ENCODE assay signal across 27 mouse cellular contexts in genomic region chr7:113367440-113367839, GRCm38 (mm10). TPM values are rescaled to one million over a fixed set of nuclear protein-coding genes. Genes with fewer than 3 reads are reported as not detected.
DNase-seq lines count a peak whose midpoint lies in the region; ATAC-seq and TF ChIP-seq lines count a peak whose summit lies in the region.
"Had no signal": no experiment of that assay in that cellular context is flagged by ENCODE, and none has a peak within 500 bp of the region (broad histone marks: within the 10 kb centered on the region; RNA-seq: fewer than 3 reads in every experiment).

No protein-coding gene starts in this region.

- H3K27me3 ChIP-seq in forebrain, embryonic 13.5 days: no peaks in the 10 kb centered on the region
- no peaks in the 10 kb centered on the region for H3K27me3 ChIP-seq in forebrain, postnatal 0 days (ENCODE audit: insufficient read depth, low read length)
- no peaks in the 10 kb centered on the region for H3K27me3 ChIP-seq in hindbrain, postnatal 0 days (ENCODE audit: insufficient read depth, low read length)
- no peaks in the 10 kb centered on the region for H3K27me3 ChIP-seq in hindbrain, embryonic 11.5 days (ENCODE audit: control insufficient read depth, insufficient read depth, low read length)
- no peaks in the 10 kb centered on the region for H3K27me3 ChIP-seq in MEL (ENCODE audit: control insufficient read depth in 1 of 2, insufficient read depth in 2 of 2, low read length in 2 of 2)
- H3K27me3 ChIP-seq in liver, embryonic 14.5 days (ENCODE audit: control insufficient read depth, insufficient read depth, low read length): no peaks in the 10 kb centered on the region
- H3K27me3 ChIP-seq: limb, embryonic 15.5 days had no signal

- TF ChIP-seq CTCF in forebrain, postnatal 0 days (IDR thresholded peaks at IDR 0.05; ENCODE audit: low read depth): no peak
- no peak for TF ChIP-seq CTCF in hindbrain, postnatal 0 days (IDR thresholded peaks at IDR 0.05; ENCODE audit: low read depth)
- TF ChIP-seq CTCF in MEL (IDR thresholded peaks at IDR 0.05 in 2 of 3, conservative IDR thresholded peaks at IDR 0.05 in 1 of 3; ENCODE audit: control insufficient read depth in 1 of 3, insufficient read depth in 1 of 3, low read depth in 2 of 3, low read length in 3 of 3, poor library complexity in 1 of 3, severe bottlenecking in 1 of 3): no peak
- no peak for TF ChIP-seq CTCF in liver, embryonic 14.5 days (IDR thresholded peaks at IDR 0.05; ENCODE audit: low read depth)
- TF ChIP-seq CTCF in left cerebral cortex, adult 2 months (IDR thresholded peaks at IDR 0.05): no peak

- peak overlapping the region; percentile 74 for H3K4me2 ChIP-seq in forebrain, embryonic 13.5 days
- no peak overlapping the region for H3K4me2 ChIP-seq in forebrain, postnatal 0 days (ENCODE audit: low read depth)
- H3K4me2 ChIP-seq in hindbrain, postnatal 0 days (ENCODE audit: low read depth, low read length): peak overlapping the region; percentile 83
- H3K4me2 ChIP-seq in hindbrain, embryonic 11.5 days (replicated peaks; ENCODE audit: low read depth, low read length): no peak overlapping the region
- H3K4me2 ChIP-seq in liver, embryonic 14.5 days (ENCODE audit: low read depth): peak overlapping the region; percentile 84

- H3K9me3 ChIP-seq in forebrain, embryonic 13.5 days (replicated peaks): no peaks in the 10 kb centered on the region
- H3K9me3 ChIP-seq in forebrain, postnatal 0 days (ENCODE audit: low read length): no peaks in the 10 kb centered on the region
- H3K9me3 ChIP-seq in hindbrain, postnatal 0 days (ENCODE audit: low read length): no peaks in the 10 kb centered on the region
- no peaks in the 10 kb centered on the region for H3K9me3 ChIP-seq in hindbrain, embryonic 11.5 days (ENCODE audit: control insufficient read depth, low read length)
- no peaks in the 10 kb centered on the region for H3K9me3 ChIP-seq in MEL (replicated peaks; ENCODE audit: insufficient read depth, low read length)
- H3K9me3 ChIP-seq in liver, embryonic 14.5 days (ENCODE audit: control insufficient read depth, low read length): no peaks in the 10 kb centered on the region
- H3K9me3 ChIP-seq: forebrain, embryonic 10.5 days; G1E; limb, embryonic 15.5 days had no signal

- TF ChIP-seq EP300 in MEL (IDR thresholded peaks at IDR 0.05; ENCODE audit: low read depth in 1 of 2, low read length in 2 of 2): peak; percentile 45 to 58; a peak in 3 of 4 replicates
- TF ChIP-seq EP300 in liver, embryonic 14.5 days (IDR thresholded peaks at IDR 0.05; ENCODE audit: low read depth): no peak

- no peak for TF ChIP-seq RAD21 in MEL (IDR thresholded peaks at IDR 0.05; ENCODE audit: low read depth, low read length)

- no peak overlapping the region for H3K9ac ChIP-seq in forebrain, embryonic 13.5 days
- H3K9ac ChIP-seq in forebrain, postnatal 0 days: no peak overlapping the region
- H3K9ac ChIP-seq in hindbrain, postnatal 0 days (replicated peaks; ENCODE audit: low read length): no peak overlapping the region
- H3K9ac ChIP-seq in hindbrain, embryonic 11.5 days (ENCODE audit: low read depth, low read length): no peak overlapping the region
- H3K9ac ChIP-seq in MEL (ENCODE audit: control insufficient read depth, low read depth, low read length, poor library complexity, severe bottlenecking): no peak overlapping the region
- H3K9ac ChIP-seq in liver, embryonic 14.5 days (replicated peaks): peak overlapping the region; percentile 32; the same call in 1 of the 2 replicates
- H3K9ac ChIP-seq: limb, embryonic 15.5 days had no signal

- ATAC-seq in forebrain, embryonic 13.5 days: no peak
- no peak for ATAC-seq in forebrain, postnatal 0 days
- no peak for ATAC-seq in hindbrain, postnatal 0 days
- ATAC-seq in hindbrain, embryonic 11.5 days (ENCODE audit: low FRiP score): no peak
- ATAC-seq in liver, embryonic 14.5 days (ENCODE audit: insufficient read depth): no peak
- ATAC-seq: lung, postnatal 0 days had no signal

- TF ChIP-seq POLR2A in MEL (IDR thresholded peaks at IDR 0.05; ENCODE audit: control insufficient read depth in 1 of 2, insufficient read depth in 1 of 2, low read depth in 1 of 2, low read length in 2 of 2, poor library complexity in 1 of 2): no peak

- WGBS in forebrain, embryonic 13.5 days: 68% methylated on average over 4 of the region's 4 CpGs
- 51% methylated on average over 4 of the region's 4 CpGs for whole genome bisulfite sequencing in forebrain, postnatal 0 days
- WGBS in hindbrain, postnatal 0 days: 61% methylated on average over 4 of the region's 4 CpGs
- 78% methylated on average over 4 of the region's 4 CpGs for WGBS in hindbrain, embryonic 11.5 days
- WGBS in liver, embryonic 14.5 days (ENCODE audit: insufficient replicate concordance): 24% methylated on average over 4 of the region's 4 CpGs

- intact Hi-C loops in left cerebral cortex, adult 2 months (cut with DNase I): no loop called here

- H3K4me3 ChIP-seq in forebrain, embryonic 13.5 days: no peak overlapping the region
- H3K4me3 ChIP-seq in forebrain, postnatal 0 days (ENCODE audit: low read depth, low read length): no peak overlapping the region
- no peak overlapping the region for H3K4me3 ChIP-seq in hindbrain, postnatal 0 days (ENCODE audit: low read length)
- no peak overlapping the region for H3K4me3 ChIP-seq in hindbrain, embryonic 11.5 days (ENCODE audit: low read depth, low read length)
- peak overlapping the region in 1 of 2 experiments; percentile 9; a peak in 1 of 4 replicates for H3K4me3 ChIP-seq in MEL (ENCODE audit: control insufficient read depth in 1 of 2, insufficient read depth in 1 of 2, low read depth in 2 of 2, low read length in 2 of 2)
- no peak overlapping the region; a peak in 1 of 4 replicates for H3K4me3 ChIP-seq in liver, embryonic 14.5 days (ENCODE audit: insufficient read depth in 1 of 2, low read depth in 2 of 2, low read length in 2 of 2)
- no peak overlapping the region for H3K4me3 ChIP-seq in left cerebral cortex, adult 2 months
- H3K4me3 ChIP-seq: limb, embryonic 15.5 days had no signal

- H3K27ac ChIP-seq in forebrain, embryonic 13.5 days: no peak overlapping the region
- H3K27ac ChIP-seq in forebrain, postnatal 0 days (ENCODE audit: low read depth, low read length): no peak overlapping the region
- H3K27ac ChIP-seq in hindbrain, postnatal 0 days: no peak overlapping the region
- H3K27ac ChIP-seq in hindbrain, embryonic 11.5 days (ENCODE audit: low read depth, low read length): no peak overlapping the region
- H3K27ac ChIP-seq in MEL (ENCODE audit: control insufficient read depth, low read depth, low read length): no peak overlapping the region
- H3K27ac ChIP-seq in liver, embryonic 14.5 days: no peak overlapping the region
- H3K27ac ChIP-seq in left cerebral cortex, adult 2 months: no peak overlapping the region
- H3K27ac ChIP-seq: forebrain, embryonic 10.5 days; kidney, postnatal 0 days; limb, embryonic 15.5 days had no signal

- H3K79me2 ChIP-seq in MEL (ENCODE audit: control insufficient read depth, insufficient read depth, low read length, poor library complexity): peaks cover 9% of the 10 kb centered on the region

- peaks cover 4% of the 10 kb centered on the region; the same call in 1 of the 2 replicates for H3K36me3 ChIP-seq in forebrain, embryonic 13.5 days (ENCODE audit: poor library complexity, severe bottlenecking)
- no peaks in the 10 kb centered on the region for H3K36me3 ChIP-seq in forebrain, postnatal 0 days (ENCODE audit: insufficient read depth)
- no peaks in the 10 kb centered on the region for H3K36me3 ChIP-seq in hindbrain, postnatal 0 days (ENCODE audit: insufficient read depth, low read length)
- no peaks in the 10 kb centered on the region for H3K36me3 ChIP-seq in hindbrain, embryonic 11.5 days (ENCODE audit: control insufficient read depth, insufficient read depth, low read length)
- peaks cover 0 to 26% of the 10 kb centered on the region in 2 experiments; a peak in 2 of 4 replicates for H3K36me3 ChIP-seq in MEL (ENCODE audit: control insufficient read depth in 1 of 2, insufficient read depth in 2 of 2, low read length in 2 of 2)
- no peaks in the 10 kb centered on the region for H3K36me3 ChIP-seq in liver, embryonic 14.5 days (replicated peaks; ENCODE audit: control insufficient read depth, insufficient read depth, low read depth)
- H3K36me3 ChIP-seq: forebrain, embryonic 10.5 days; limb, embryonic 15.5 days had no signal

- DNase-seq in forebrain, postnatal 0 days: no peak
- no peak for DNase-seq in hindbrain, postnatal 0 days (ENCODE audit: low spot score)
- no peak for DNase-seq in hindbrain, embryonic 11.5 days (ENCODE audit: low spot score)
- DNase-seq in MEL (ENCODE audit: low read depth, low spot score): peak; percentile 56
- peak in 2 of 3 experiments; percentile 17 to 38 for DNase-seq in liver, embryonic 14.5 days (ENCODE audit: low read depth in 3 of 3, low spot score in 3 of 3)
- no peak for DNase-seq in urinary bladder, postnatal 4 days (ENCODE audit: low spot score in 2 of 2)
- no peak for DNase-seq in left cerebral cortex, adult 2 months (ENCODE audit: extremely low spot score in 1 of 2, low spot score in 2 of 2)
- DNase-seq: adrenal gland, postnatal 25 days; cerebellum, adult 11-12 months; cerebellum, postnatal 14 days; embryo, embryonic 11 days; gastrocnemius, postnatal 36 days; heart, postnatal 10 days; kidney, adult 18-20 months; right cerebral cortex, adult 18-20 months; thymus, postnatal 36 days had no signal

- peaks cover 24% of the 10 kb centered on the region for H3K4me1 ChIP-seq in forebrain, embryonic 13.5 days
- H3K4me1 ChIP-seq in forebrain, postnatal 0 days (ENCODE audit: insufficient read depth): peaks cover 9% of the 10 kb centered on the region
- peaks cover 14% of the 10 kb centered on the region for H3K4me1 ChIP-seq in hindbrain, postnatal 0 days (ENCODE audit: insufficient read depth, low read length)
- peaks cover 2% of the 10 kb centered on the region; the same call in 1 of the 2 replicates for H3K4me1 ChIP-seq in hindbrain, embryonic 11.5 days (replicated peaks; ENCODE audit: control insufficient read depth, insufficient read depth, low read length)
- peaks cover 10 to 11% of the 10 kb centered on the region in 2 experiments for H3K4me1 ChIP-seq in MEL (ENCODE audit: control insufficient read depth in 1 of 2, insufficient read depth in 2 of 2, low read length in 2 of 2)
- peaks cover 10 to 13% of the 10 kb centered on the region in 2 experiments for H3K4me1 ChIP-seq in liver, embryonic 14.5 days (replicated peaks; ENCODE audit: control insufficient read depth in 2 of 2, insufficient read depth in 2 of 2, low read length in 1 of 2)

RNA-seq across cellular contexts. Expression of gene Btbd10, which starts 1.8 kb away (rescaled TPM):
- polyA plus RNA-seq in forebrain, embryonic 13.5 days (2015; fragmentation: Nextera tagmentation; extraction: Ambion mirVana): 49.6 and 51.9 TPM in 2 replicates
- total RNA-seq in forebrain, postnatal 0 days (2014; rRNA removed): 78.9 and 85.2 TPM in 2 replicates
- 76.9 and 83.2 TPM in 2 replicates for polyA plus RNA-seq in forebrain, postnatal 0 days (2015; fragmentation: Nextera tagmentation; extraction: Ambion mirVana)
- total RNA-seq in hindbrain, postnatal 0 days (2014; rRNA removed): 49.0 and 52.9 TPM in 2 replicates
- 71.4 and 75.2 TPM in 2 replicates for polyA plus RNA-seq in hindbrain, postnatal 0 days (2015; fragmentation: Nextera tagmentation; extraction: Ambion mirVana)
- polyA plus RNA-seq in hindbrain, embryonic 11.5 days (2014; fragmentation: Nextera tagmentation; extraction: Ambion mirVana): 41.1 and 43.3 TPM in 2 replicates
- total RNA-seq in MEL (2012; rRNA removed): 15.6 and 15.7 TPM in 2 replicates
- polyA plus RNA-seq in MEL (2012; ENCODE audit: insufficient read depth in 1 of 2, insufficient read length in 2 of 2, low read depth in 1 of 2, low replicate concordance in 2 of 2, missing spikeins in 1 of 2): 1 to 10 TPM in 1 of 2 experiments, not detected in 1; 9.8 TPM
- 3.1 and 5.1 TPM in 2 replicates for polyA plus RNA-seq in liver, embryonic 14.5 days (2012; rRNA removed)
- 8.1 and 8.4 TPM in 2 replicates for polyA plus RNA-seq in liver, embryonic 14.5 days (2014; fragmentation: Nextera tagmentation; extraction: Ambion mirVana)
- 100 to 1,000 TPM in 1 of 2 experiments, 10 to 100 TPM in 1; 90.1 to 104 TPM for total RNA-seq in left cerebral cortex, adult 2 months (2021)

RNA-seq across cellular contexts. Expression of gene Pth, which starts 20.9 kb away (rescaled TPM):
- polyA plus RNA-seq in forebrain, embryonic 13.5 days (2015; fragmentation: Nextera tagmentation; extraction: Ambion mirVana): not detected in 2 replicates
- total RNA-seq in forebrain, postnatal 0 days (2014; rRNA removed): not detected in 2 replicates
- not detected in 2 replicates for polyA plus RNA-seq in forebrain, postnatal 0 days (2015; fragmentation: Nextera tagmentation; extraction: Ambion mirVana)
- not detected in 2 replicates for total RNA-seq in hindbrain, postnatal 0 days (2014; rRNA removed)
- not detected in 2 replicates for polyA plus RNA-seq in hindbrain, postnatal 0 days (2015; fragmentation: Nextera tagmentation; extraction: Ambion mirVana)
- 0.51 TPM in 1 of 2 replicates, not detected in the other for polyA plus RNA-seq in hindbrain, embryonic 11.5 days (2014; fragmentation: Nextera tagmentation; extraction: Ambion mirVana)
- not detected in 2 replicates for total RNA-seq in MEL (2012; rRNA removed)
- not detected for polyA plus RNA-seq in MEL (2012; ENCODE audit: insufficient read depth in 1 of 2, insufficient read length in 2 of 2, low read depth in 1 of 2, low replicate concordance in 2 of 2, missing spikeins in 1 of 2)
- not detected in 2 replicates for polyA plus RNA-seq in liver, embryonic 14.5 days (2012; rRNA removed)
- polyA plus RNA-seq in liver, embryonic 14.5 days (2014; fragmentation: Nextera tagmentation; extraction: Ambion mirVana): not detected in 2 replicates
- not detected for total RNA-seq in left cerebral cortex, adult 2 months (2021)
- total RNA-seq: adrenal gland, postnatal 25 days; gastrocnemius, postnatal 36 days; heart, postnatal 10 days; layer of hippocampus, adult 18-20 months; layer of hippocampus, postnatal 25 days; left cerebral cortex, postnatal 14 days had no signal
- polyA plus RNA-seq: forebrain, embryonic 10.5 days; G1E; kidney, postnatal 0 days; limb, embryonic 15.5 days; lung, postnatal 0 days; neural tube, embryonic 11.5 days; small intestine, adult 2 months had no signal

Comparison
In these comparisons a context has a peak if more than half of its experiments do, and no peak if none do; other contexts are left out.
1. H3K4me2 ChIP-seq: peak in forebrain, embryonic 13.5 days (single experiment), hindbrain, postnatal 0 days (single experiment) and liver, embryonic 14.5 days (single experiment); none in forebrain, postnatal 0 days (single experiment) and hindbrain, embryonic 11.5 days (single experiment).
2. DNase-seq: peak in MEL (single experiment) and liver, embryonic 14.5 days (2 of 3); none in forebrain, postnatal 0 days (single experiment), hindbrain, postnatal 0 days (single experiment), hindbrain, embryonic 11.5 days (single experiment), urinary bladder, postnatal 4 days (0 of 2) and left cerebral cortex, adult 2 months (0 of 2).